Mouse (Mus musculus) ovary, postnatal 10 days (tissue): ENCODE measurements around the gene Zfand4.
A peak's percentile ranks its signal among the peaks of the same experiment; 100 is the strongest.
"Not testable (repeated sequence)": the region's sequence is repeated elsewhere in the genome, so short reads cannot be mapped to it uniquely, and the experiment has no call there.

Experiments
- DNase-seq: peaks from one replicate; pipeline ENCODE4 v3.0.0; 2022; ENCODE audit warnings: low spot score

The Zfand4 gene

DNA sequence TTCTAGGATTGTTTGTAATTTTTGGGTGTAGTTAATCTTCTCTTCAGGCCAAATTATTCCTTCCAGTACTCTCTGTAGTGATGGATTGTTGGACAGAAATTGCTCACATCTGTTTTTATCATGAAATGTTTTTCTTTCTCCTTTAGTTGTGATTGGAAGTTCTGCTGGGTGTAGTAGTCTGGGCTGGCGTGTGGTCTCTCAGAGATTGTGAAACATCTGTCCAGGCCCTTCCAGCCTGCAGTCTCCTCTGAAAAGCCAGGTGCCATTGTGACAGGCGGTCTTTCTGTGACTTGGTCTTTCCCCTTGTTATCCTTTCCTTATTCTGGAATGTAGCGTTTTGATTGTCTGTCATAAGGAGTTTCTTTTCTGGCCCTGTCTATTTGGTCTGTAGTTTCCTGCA is 55.2 kb downstream of the Zfand4 start:
- DNase-seq = no peak

DNA sequence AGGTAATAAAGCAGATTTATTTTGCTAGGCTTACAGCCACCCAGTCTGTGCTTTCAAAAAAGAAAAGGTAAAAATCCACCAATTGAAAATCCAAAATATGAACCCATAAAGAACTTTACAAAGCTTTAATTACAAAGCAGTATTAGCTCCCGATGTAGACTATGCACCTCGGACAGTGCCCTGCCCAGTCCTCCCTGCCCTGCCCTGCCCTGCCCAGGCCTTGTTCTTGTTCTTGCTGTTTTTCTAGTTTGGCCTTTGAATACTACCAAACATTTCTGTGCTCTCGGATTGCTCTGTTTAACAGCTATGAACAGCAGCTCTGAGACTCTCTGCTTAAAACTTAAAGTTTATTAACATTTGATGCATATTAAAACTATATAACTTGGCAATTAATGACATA is 62.6 kb downstream of the Zfand4 start:
- no peak for DNase-seq

DNA sequence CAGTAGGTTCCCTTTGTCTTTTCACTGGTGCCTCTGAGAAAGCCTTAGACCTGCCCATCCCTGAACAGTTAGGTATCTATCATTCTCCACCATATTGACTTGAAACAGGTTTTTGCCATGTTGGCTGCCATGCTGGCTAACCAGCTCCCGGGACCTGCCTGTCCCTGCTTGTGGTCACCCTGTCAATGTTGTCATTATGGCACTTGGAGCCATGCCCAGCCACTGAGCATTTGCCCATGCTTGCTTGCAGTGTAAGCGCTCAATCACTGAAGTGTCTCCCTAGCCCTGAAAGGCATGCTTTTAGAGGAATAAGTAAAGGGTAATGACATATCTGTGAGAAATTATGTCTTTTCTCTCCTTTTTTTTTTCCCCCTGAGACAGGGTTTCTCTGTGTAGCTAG is 67.4 kb downstream of the Zfand4 start:
- no peak for DNase-seq

DNA sequence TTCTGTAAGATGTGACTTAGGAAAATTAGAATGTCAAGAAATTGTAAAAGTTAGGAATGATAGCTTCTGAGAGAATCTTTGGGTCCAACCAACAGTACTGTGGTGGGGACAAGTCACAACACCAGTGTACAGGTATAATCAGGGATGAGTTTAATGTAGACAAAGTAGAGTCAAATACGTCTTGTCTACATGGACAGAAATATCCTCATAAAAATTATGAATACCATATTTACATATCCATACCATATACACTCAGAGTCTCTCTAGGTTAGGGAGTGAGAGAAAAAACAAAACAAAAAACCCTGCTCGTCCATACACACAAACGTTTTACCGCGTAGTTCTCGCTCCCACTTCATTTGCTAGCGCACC is 73.4 kb downstream of the Zfand4 start:
- no peak for DNase-seq

DNA sequence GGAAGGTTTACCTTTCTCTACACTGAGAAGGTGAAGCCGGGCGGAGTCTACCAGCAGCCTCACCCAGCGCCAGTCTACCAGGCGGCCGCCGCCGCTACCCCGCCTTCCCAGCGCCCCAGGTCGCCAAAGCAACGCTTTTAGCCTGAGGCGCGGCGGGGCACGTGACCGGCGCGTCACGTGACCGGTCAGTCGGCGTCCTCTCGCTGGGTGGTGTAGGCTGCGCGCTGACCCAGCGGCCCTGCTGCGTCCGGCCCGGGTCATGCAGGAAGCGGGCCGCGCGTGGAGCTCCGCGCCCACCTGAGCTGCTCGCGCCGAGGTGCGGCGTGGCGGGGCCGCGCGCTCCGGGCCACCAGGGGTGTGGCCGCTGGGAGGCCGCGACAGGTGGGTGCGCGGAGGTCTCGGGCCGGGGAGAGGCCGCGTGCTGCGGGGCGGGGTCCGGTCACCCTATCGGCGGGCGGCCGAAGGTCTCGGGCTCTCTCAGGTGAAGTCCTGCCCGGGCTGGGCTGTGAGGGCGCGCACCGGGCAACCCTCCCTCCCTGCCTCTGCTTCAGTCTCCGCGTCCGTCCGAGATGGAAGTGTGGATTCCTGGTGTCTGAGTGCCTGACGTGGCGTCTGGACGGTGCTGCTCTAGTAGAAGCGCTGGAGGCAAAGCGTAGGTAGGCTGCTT is 73.9 kb downstream of the Zfand4 start, which contains the start of gene March8:
Gene March8, plus strand, starts transcription at position 190 of the 667 bp plus-strand sequence.
- DNase-seq = peak; percentile 82

DNA sequence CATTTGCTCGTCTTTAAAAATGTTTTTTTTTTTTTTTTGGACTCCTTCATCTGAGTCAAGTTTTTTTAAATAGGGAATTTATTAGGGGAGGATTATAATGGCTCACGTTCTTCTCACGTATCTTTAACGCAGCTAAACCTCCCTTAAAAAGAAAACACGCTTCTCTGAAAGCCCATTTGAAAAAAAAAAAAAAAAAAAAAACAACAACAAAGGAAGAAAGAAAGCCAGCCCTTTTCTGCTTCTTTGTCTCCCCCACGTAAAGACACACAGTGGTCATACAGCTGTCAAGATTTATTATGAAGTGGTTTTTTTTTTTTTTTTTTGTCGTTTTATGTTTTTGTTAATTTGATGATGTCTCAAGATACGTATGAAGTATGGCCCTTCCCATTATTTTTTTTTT is 74.5 kb downstream of the Zfand4 start:
- DNase-seq = no peak

DNA sequence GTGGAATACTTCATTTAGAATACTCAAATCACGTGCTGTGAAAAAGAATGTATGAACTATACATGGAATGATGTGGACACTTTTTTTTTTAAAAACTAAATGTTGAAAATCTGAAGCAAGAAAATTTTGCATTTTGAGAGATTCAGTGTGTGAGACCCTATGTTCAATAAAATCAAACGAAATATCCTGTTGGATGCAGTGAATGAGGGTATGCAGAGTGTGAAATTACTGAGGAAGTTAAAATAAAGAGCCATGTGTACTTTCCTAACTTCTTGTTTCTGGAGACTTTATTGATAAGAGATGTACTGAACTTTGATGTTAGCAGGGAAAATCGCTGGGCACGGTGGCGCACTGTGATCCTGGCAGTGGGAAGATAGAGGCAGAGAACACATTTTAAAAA is 75.1 kb downstream of the Zfand4 start:
- no peak for DNase-seq

DNA sequence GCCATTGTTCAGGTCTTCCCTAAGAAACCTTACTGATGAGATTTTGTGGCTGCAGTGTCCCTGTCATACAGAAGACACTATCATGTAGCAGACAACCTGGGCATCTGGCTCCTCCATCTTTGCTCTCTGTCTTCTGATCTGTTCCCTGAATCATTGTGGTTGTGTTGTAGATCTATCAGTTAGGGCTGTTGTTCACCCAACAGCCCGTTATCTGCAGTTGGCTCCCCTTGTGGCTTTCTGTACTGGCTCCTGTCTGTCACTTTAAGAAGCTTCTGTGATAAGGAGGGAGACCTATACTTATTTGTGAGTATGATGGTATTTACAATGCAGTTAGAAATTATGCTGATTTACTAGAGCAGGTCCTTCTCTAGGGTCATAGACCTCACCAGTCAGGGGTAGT is 76.5 kb downstream of the Zfand4 start:
- no peak for DNase-seq

DNA sequence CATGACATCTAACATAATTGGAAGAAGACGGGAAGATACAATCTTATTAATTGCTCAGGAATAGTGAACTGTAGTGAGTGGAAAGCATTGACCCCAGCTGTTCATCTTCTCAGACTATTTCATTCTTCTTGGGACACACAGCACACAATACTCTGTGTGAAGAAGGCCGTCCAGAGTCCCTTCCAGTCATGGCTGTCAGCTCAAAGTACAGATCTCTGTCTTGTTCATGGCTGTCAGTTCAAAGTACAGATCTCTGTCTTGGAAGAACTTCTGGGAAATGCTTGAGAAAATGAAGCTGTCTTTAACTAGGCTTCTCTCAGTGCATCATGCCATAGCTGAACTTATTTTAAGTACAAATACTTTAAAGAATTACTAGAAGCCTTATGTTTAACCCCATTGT is 83.9 kb downstream of the Zfand4 start:
- no peak for DNase-seq

DNA sequence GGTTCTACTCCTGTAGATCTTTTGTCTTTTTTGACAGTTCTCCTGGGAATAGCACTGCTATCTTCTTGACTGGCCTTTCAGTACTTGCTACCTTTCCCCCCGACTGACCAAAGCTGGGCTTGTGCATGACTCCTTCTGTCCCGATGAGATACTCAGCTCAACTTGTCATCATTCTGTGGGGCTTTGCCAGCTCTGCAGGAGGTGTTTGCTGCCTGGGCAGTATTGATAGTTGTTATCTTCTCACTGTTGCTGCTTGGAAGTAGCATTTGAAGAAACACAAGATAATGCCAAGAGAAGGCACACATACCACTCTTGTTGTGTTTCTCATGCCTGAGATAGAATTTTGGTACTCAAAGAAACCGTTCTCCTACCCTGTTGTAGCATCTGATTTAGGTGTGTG is 86.0 kb downstream of the Zfand4 start:
- DNase-seq = no peak

DNA sequence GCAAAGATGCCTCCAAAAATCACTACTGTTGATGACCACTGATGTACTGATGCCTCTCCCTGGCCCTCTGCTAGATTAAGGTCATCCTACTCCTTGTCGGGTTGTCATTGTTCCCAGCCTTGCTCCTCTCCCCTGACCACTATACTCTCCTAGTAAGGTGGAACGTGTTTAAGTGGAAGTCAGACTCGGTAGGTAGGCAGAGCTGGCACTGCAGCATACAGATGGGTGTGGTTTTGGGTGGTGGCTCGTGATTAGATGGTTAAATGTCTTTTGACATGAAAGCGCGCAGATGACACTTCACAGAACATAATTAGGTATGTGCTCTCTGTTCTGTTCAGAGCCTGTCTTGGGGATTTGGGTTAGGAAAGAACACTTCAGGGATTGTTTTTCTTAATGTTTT is 86.6 kb downstream of the Zfand4 start:
- DNase-seq = no peak

DNA sequence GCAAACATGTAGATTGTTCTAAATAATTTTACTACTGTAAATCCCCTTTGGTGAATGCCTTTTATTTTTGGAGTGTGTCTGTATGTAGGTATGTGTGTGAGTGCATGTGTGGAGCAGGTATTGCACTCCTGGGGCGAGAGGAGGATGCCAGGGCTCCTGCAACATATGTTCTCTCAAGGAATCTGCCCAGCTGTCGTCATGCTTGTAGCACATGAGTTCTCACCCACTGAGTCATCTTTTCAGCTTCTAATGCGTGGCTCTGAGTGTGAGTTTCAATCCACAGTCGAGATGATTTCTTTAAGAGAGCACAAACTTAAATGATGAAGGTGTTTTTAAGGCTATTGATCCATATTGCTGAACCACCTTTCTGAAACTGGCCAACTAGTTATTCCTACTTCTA is 87.5 kb downstream of the Zfand4 start:
- DNase-seq = no peak

DNA sequence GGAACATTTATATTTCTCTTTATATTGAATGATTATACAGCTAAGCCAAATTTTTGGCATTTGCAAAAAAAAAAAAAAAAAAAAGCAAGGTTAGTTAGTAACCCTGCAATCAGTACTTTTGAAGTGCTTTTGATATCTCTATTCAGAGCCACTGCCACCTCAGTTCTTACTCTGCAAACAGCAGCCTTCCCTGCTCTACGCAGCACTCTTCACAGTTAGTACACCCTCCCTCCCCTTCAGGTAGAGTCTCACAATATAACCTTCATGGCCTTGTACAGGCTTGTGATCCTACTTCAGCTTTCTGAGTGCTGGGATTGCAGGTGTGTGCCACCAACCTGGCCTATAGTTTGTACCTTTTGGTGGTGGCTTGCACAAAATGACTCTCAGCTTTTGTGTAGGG is 89.4 kb downstream of the Zfand4 start:
- DNase-seq = no peak

DNA sequence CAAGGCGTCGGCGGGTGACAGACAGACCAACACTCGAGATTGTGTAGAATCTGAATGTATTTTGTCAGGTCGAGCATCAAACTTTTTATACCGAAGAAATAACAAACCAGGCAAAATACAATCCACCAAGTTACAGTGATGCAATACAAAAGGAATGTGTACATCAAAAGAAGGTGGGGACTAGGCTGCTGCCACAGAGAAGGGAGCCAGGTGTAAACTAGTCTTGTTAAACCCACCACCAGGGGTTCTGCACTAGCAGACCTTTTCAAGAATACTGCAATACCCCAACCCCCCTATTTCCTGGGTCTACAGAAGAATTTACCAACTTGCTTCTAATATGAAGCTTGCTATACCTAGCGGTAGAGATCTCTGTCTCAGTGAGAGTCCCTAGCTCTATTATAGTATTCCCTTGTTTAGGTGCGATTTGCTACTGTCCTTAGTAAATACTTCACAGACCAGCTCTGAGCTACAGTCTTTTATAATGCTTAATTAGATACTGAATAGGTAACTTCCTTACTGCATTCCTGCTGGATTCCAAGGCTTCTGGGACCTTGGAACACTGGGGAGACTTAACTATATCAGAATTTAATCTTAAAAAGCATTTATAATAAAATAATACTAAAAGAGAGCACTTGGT is 92.4 kb downstream of the Zfand4 start:
- not testable (repeated sequence) for DNase-seq

DNA sequence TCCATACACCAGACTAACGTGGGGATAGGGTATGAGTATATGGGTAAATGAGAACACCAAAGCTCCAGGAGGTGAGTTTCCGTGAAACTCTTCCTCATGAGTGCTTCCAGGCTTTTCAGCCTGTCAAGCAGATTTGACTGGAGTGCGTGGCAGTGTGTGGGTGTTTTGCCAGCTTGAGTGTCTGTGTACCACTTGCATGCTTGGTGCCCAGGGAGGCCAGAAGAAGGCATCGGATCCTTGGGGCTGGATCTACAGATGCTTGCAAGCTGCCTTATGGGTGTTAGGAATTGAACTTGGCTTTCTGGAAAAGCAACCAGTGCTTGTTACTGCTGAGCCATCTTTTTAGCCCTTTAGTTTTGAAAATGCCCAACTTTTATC is 92.9 kb downstream of the Zfand4 start:
- DNase-seq = no peak

DNA sequence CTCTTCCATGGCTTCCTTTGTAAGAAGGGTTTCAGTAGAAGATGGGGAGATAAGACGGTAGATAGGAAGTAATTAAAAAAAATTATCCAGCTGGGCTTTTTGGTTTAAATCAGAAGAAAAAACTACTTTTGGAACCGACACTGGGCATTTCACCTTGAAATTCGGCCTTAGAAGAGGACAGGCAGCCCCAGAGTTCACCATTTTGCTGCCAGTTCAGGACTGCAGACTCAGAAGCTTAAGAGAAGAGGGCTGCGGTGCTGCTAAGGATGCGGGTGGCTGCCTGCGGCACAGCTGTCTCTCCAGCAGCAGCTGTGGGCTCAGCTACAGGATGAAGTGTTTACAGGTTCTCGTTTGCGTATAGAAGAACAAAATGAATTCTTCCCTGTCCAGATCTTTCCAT is 94.0 kb downstream of the Zfand4 start:
- no peak for DNase-seq

DNA sequence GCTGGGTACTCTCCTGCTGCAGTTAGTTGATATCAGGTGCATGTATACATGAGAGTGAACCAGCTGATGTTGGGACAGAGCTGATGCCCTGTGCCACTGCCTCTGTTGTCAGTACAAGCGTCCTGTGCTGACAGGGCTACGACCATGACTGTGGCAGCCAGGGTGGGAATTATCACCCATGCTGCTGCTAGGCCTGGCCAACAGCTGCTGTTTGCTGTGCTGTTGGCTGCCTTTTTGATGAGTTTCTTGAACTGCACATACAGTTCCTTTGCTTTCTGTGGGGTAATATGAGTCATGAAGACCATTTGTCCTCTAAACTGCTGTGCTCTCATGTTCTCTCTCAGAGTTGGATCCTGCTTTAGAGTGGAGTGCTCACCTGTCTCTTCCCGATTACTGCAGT is 95.2 kb downstream of the Zfand4 start:
- DNase-seq = no peak

DNA sequence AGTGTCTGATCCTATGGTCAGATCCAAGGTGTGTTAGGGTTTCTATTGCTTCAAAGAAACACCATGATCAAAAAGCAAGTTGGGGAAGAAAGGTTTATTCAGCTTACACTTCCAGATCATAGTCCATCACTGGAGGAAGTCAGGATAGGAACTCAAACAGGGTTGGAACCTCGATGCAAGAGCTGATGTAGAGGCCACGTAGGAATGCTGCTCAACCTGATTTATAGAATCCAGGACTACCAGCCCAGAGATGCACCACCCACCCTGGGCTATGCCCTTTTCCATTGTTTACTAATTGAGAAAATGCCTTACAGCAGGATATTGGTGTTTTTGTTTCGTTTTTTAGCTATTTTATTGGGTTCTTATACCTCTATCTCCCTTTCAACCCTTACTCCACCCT is 97.4 kb downstream of the Zfand4 start:
- DNase-seq = no peak

DNA sequence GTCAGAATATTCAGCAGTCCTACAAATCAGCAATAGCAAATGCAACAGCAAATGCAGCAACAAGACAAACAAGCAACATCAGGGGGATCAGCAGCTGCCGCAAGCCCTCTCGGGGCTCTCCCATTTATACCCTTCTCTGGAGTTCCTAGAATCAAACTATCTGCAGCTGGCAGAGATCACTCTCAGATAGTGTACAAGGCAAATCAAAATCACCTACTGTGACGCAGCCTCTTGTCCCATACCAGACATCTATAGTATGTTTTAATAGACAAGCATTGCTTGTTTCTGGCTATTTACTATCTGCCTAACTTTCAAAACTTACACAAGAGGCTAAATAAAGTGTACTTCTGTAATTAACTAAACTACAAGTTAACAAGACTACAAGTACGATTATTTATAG is 98.0 kb downstream of the Zfand4 start:
- no peak for DNase-seq

DNA sequence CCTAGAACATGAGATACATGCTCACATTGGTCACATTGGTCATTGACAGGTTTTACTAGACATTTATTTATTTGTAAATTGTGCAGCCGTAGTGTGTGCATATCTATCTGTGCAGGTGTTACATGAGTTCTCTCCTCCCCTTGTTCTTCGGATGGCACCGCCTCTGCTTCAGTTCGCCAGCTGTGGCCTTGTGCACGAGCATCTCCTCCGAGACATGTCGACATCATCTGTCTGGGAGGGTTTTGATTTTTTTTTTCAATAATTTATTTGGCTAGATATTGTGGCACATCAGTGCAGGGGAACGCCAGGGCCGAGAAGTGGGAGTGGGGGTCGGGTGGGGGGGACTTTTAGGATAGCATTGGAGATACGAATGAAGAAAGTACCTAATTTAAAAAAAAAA is 103.9 kb downstream of the Zfand4 start:
- no peak for DNase-seq

DNA sequence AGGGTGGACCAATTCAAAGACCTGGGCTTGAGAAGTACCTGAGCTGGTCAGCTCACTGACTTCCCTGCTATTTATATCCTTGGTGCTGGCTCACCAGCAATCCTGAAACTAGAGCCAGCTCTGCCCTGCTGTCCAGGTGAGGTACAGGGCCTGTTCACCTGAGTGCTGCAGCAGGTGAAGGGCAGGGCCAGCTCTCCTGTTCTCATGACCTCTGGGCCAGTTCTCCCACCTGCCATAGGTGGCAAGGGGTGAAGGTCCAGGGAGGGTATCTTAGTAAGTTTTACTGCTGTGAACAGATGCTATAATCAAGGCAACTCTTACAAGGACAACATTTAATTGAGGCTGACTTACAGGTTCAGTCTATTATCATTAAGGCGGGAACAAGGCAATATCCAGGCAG is 105.8 kb downstream of the Zfand4 start:
- DNase-seq = no peak

DNA sequence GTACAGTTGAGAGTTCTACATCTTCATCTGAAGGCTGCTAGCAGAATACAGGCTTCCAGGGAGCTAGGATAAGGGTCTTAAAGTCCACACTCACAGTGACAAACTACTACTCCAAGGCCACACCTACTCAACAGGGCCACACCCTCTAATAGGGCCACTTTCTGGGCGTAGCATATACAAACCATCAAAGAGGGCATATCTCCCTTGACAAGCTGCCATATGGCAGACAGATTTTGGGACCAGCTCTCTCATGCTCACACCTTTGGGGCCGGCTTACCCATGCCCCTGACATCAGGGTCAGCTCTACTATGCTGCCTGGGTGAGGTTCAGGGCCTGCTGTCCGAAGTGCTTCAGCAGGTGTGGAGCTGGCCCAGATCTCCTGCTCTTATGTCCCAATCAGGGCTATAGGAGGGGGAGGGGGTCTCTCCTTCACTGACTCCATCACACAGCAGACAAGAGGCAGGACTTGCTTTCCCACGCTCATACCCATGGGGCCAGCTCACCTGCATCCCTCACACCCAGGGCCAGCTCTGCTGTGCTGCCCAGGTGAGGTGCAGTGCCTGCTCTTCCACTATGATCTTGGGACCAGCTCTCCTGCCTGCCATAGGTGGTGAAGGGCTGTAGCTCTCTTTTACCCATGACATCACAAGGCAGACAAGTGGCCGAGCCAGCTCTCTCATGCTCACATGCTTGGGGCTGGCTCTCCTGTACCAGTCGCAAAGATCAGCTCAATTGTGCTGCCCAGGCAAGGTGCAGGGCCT is 106.4 kb downstream of the Zfand4 start:
- no peak for DNase-seq

DNA sequence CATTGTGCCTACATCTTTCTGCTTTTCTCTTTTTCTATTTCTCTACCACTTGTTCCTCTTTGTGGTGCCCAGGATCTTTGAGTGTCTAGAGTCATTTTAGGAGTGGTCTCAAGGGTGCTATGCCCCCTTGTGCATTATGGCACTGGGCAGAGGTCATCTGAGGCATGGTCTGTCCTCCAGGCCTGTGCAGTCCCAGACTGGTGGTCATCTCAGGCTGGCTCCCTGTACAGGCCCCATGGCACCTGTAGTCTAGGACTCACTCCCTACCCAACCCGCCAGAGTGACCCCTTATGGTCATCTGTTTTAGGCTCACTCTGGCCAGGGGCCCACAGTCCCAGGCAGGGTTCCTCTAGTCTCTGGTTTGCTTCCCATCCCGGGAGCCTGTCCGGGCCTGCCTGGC is 107.5 kb downstream of the Zfand4 start:
- DNase-seq = no peak

DNA sequence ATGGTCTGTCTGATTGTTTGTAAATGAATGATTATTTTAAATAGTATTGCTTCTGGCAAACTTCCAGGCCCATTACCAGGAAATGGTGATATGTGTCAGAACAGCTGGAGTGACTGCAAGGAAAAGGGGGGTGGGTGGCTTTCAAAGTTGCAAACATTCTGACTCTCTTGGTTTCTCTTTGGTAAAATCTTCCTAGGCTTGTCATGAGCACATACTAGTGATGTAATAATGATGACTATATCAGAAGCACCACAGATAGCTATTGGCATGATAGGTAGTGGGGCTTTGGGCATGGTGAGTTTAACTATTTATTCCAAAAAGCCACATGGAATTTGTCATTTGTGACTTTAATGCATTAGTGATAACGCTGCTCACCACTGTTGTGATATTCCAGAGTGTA is 110.1 kb downstream of the Zfand4 start:
- DNase-seq = no peak
